Mouse (Mus musculus): ENCODE data around the gene Amy1. TPM values are rescaled to one million over a fixed set of nuclear protein-coding genes. Genes with fewer than 3 reads are reported as not detected.
"Not testable (repeated sequence)": the region's sequence is repeated elsewhere in the genome, so short reads cannot be mapped to it uniquely, and the experiment has no call there.

Gene Amy1
- polyA plus RNA-seq (2015; fragmentation: Nextera tagmentation; extraction: Ambion mirVana) = 14.0 and 17.4 TPM in 2 replicates

- Histone ChIP-seq H3K4me3 (replicated peaks; ENCODE audit: low read length) (no peak within 1 kb of the TSS), H3K9me3 (ENCODE audit: control insufficient read depth, low read length) (no peaks in the 10 kb centered on the region), H3K27ac (ENCODE audit: low read length) (no peak within 1 kb of the TSS), H3K4me2 (ENCODE audit: low read length) (no peak within 1 kb of the TSS), H3K4me1 (replicated peaks; ENCODE audit: control insufficient read depth, insufficient read depth, low read length) (no peaks in the 10 kb centered on the region), H3K9ac (replicated peaks; ENCODE audit: low read depth, low read length) (no peak within 1 kb of the TSS), H3K36me3 (ENCODE audit: control insufficient read depth, insufficient read depth) (peaks cover 15% of the 10 kb centered on the region), H3K27me3 (replicated peaks; ENCODE audit: control insufficient read depth, insufficient read depth, low read length) (no peaks in the 10 kb centered on the region)
- ATAC-seq = no peak
- 94% methylated on average over 2 of the region's 2 CpGs for WGBS
These were observed at the start of gene Amy1 for GRCm38 (mm10) chr3:113606599-113606998. Amy1 (minus strand) TSS chr3:113606699.

- no peak overlapping the region for H3K4me2 ChIP-seq (ENCODE audit: low read length)
- no peaks in the 10 kb centered on the region for H3K4me1 ChIP-seq (replicated peaks; ENCODE audit: control insufficient read depth, insufficient read depth, low read length)
- H3K9ac ChIP-seq (replicated peaks; ENCODE audit: low read depth, low read length) = no peak overlapping the region
- no peak overlapping the region for H3K4me3 ChIP-seq (replicated peaks; ENCODE audit: low read length)
- H3K9me3 ChIP-seq (ENCODE audit: control insufficient read depth, low read length) = no peaks in the 10 kb centered on the region
- no peak for ATAC-seq
- WGBS = 82% methylated on average over 3 of the region's 3 CpGs
- no peak overlapping the region for H3K27ac ChIP-seq (ENCODE audit: low read length)
- no peaks in the 10 kb centered on the region for H3K27me3 ChIP-seq (replicated peaks; ENCODE audit: control insufficient read depth, insufficient read depth, low read length)
- no peaks in the 10 kb centered on the region for H3K36me3 ChIP-seq (ENCODE audit: control insufficient read depth, insufficient read depth)
These were observed 47.8 kb upstream of the Amy1 start for GRCm38 (mm10) chr3:113654335-113654734.

- not testable (repeated sequence) for H3K4me3 ChIP-seq (replicated peaks; ENCODE audit: low read length); H3K36me3 ChIP-seq (ENCODE audit: control insufficient read depth, insufficient read depth); H3K9me3 ChIP-seq (ENCODE audit: control insufficient read depth, low read length); H3K4me1 ChIP-seq (replicated peaks; ENCODE audit: control insufficient read depth, insufficient read depth, low read length); H3K9ac ChIP-seq (replicated peaks; ENCODE audit: low read depth, low read length); H3K4me2 ChIP-seq (ENCODE audit: low read length); H3K27ac ChIP-seq (ENCODE audit: low read length); ATAC-seq; H3K27me3 ChIP-seq (replicated peaks; ENCODE audit: control insufficient read depth, insufficient read depth, low read length)
- 45% methylated on average over 3 of the region's 3 CpGs for WGBS
These were observed 44.9 kb upstream of the Amy1 start for GRCm38 (mm10) chr3:113651386-113651785.

- Histone ChIP-seq H3K36me3 (ENCODE audit: control insufficient read depth, insufficient read depth) (no peaks in the 10 kb centered on the region), H3K9ac (replicated peaks; ENCODE audit: low read depth, low read length) (no peak overlapping the region), H3K27ac (ENCODE audit: low read length) (no peak overlapping the region), H3K27me3 (replicated peaks; ENCODE audit: control insufficient read depth, insufficient read depth, low read length) (no peaks in the 10 kb centered on the region), H3K9me3 (ENCODE audit: control insufficient read depth, low read length) (no peaks in the 10 kb centered on the region), H3K4me1 (replicated peaks; ENCODE audit: control insufficient read depth, insufficient read depth, low read length) (no peaks in the 10 kb centered on the region), H3K4me2 (ENCODE audit: low read length) (no peak overlapping the region), H3K4me3 (replicated peaks; ENCODE audit: low read length) (no peak overlapping the region)
- no peak for ATAC-seq
- WGBS = 96% methylated on average over 1 of the region's 1 CpGs
These were observed 33.0 kb upstream of the Amy1 start for GRCm38 (mm10) chr3:113639545-113639944.

- no peak overlapping the region for H3K27ac ChIP-seq (ENCODE audit: low read length)
- ATAC-seq = no peak
- no peak overlapping the region for H3K4me3 ChIP-seq (replicated peaks; ENCODE audit: low read length)
- no peak overlapping the region for H3K4me2 ChIP-seq (ENCODE audit: low read length)
- H3K36me3 ChIP-seq (ENCODE audit: control insufficient read depth, insufficient read depth) = no peaks in the 10 kb centered on the region
- H3K27me3 ChIP-seq (replicated peaks; ENCODE audit: control insufficient read depth, insufficient read depth, low read length) = no peaks in the 10 kb centered on the region
- no peaks in the 10 kb centered on the region for H3K9me3 ChIP-seq (ENCODE audit: control insufficient read depth, low read length)
- H3K4me1 ChIP-seq (replicated peaks; ENCODE audit: control insufficient read depth, insufficient read depth, low read length) = peaks cover 6% of the 10 kb centered on the region; the same call in 1 of the 2 replicates
- H3K9ac ChIP-seq (replicated peaks; ENCODE audit: low read depth, low read length) = no peak overlapping the region
These were observed 27.7 kb upstream of the Amy1 start for GRCm38 (mm10) chr3:113634220-113634619.

GRCm38 (mm10) chr3:113631611-113632010, 25.1 kb upstream of the Amy1 start:
- Histone ChIP-seq H3K9me3 (ENCODE audit: control insufficient read depth, low read length) (no peaks in the 10 kb centered on the region), H3K4me1 (replicated peaks; ENCODE audit: control insufficient read depth, insufficient read depth, low read length) (peaks cover 6% of the 10 kb centered on the region; the same call in 1 of the 2 replicates), H3K9ac (replicated peaks; ENCODE audit: low read depth, low read length) (no peak overlapping the region), H3K27me3 (replicated peaks; ENCODE audit: control insufficient read depth, insufficient read depth, low read length) (no peaks in the 10 kb centered on the region), H3K27ac (ENCODE audit: low read length) (no peak overlapping the region), H3K4me3 (replicated peaks; ENCODE audit: low read length) (no peak overlapping the region), H3K36me3 (ENCODE audit: control insufficient read depth, insufficient read depth) (no peaks in the 10 kb centered on the region), H3K4me2 (ENCODE audit: low read length) (no peak overlapping the region)
- ATAC-seq = no peak

GRCm38 (mm10) chr3:113630564-113630963, 24.1 kb upstream of the Amy1 start:
- Histone ChIP-seq H3K36me3 (ENCODE audit: control insufficient read depth, insufficient read depth) (no peaks in the 10 kb centered on the region; the same call in 1 of the 2 replicates), H3K27me3 (replicated peaks; ENCODE audit: control insufficient read depth, insufficient read depth, low read length) (no peaks in the 10 kb centered on the region), H3K9me3 (ENCODE audit: control insufficient read depth, low read length) (no peaks in the 10 kb centered on the region), H3K4me1 (replicated peaks; ENCODE audit: control insufficient read depth, insufficient read depth, low read length) (peaks cover 6% of the 10 kb centered on the region; the same call in 1 of the 2 replicates), H3K4me3 (replicated peaks; ENCODE audit: low read length) (peak overlapping the region; percentile 93), H3K9ac (replicated peaks; ENCODE audit: low read depth, low read length) (peak overlapping the region; percentile 95), H3K4me2 (ENCODE audit: low read length) (peak overlapping the region; percentile 63), H3K27ac (ENCODE audit: low read length) (peak overlapping the region; percentile 100)
- ATAC-seq = no peak
- WGBS = 14% methylated on average over 13 of the region's 13 CpGs

GRCm38 (mm10) chr3:113629606-113630359, 23.3 kb upstream of the Amy1 start, which contains the start of gene Rnpc3:
Rnpc3 (minus strand) TSS chr3:113630149.
- peaks cover 6% of the 10 kb centered on the region; the same call in 1 of the 2 replicates for H3K4me1 ChIP-seq (replicated peaks; ENCODE audit: control insufficient read depth, insufficient read depth, low read length)
- peak within 1 kb of the TSS; percentile 95 for H3K9ac ChIP-seq (replicated peaks; ENCODE audit: low read depth, low read length)
- peak within 1 kb of the TSS; percentile 63 for H3K4me2 ChIP-seq (ENCODE audit: low read length)
- peak; percentile 98 for ATAC-seq
- WGBS = under 1% methylated on average over 70 of the region's 70 CpGs
- H3K27ac ChIP-seq (ENCODE audit: low read length) = peak within 1 kb of the TSS; percentile 100
- no peaks in the 10 kb centered on the region for H3K9me3 ChIP-seq (ENCODE audit: control insufficient read depth, low read length)
- no peaks in the 10 kb centered on the region; the same call in 1 of the 2 replicates for H3K36me3 ChIP-seq (ENCODE audit: control insufficient read depth, insufficient read depth)
- peak within 1 kb of the TSS; percentile 93 for H3K4me3 ChIP-seq (replicated peaks; ENCODE audit: low read length)
- no peaks in the 10 kb centered on the region for H3K27me3 ChIP-seq (replicated peaks; ENCODE audit: control insufficient read depth, insufficient read depth, low read length)

- Histone ChIP-seq H3K27me3 (replicated peaks; ENCODE audit: control insufficient read depth, insufficient read depth, low read length) (no peaks in the 10 kb centered on the region), H3K9me3 (ENCODE audit: control insufficient read depth, low read length) (no peaks in the 10 kb centered on the region), H3K27ac (ENCODE audit: low read length) (no peak overlapping the region), H3K9ac (replicated peaks; ENCODE audit: low read depth, low read length) (no peak overlapping the region), H3K4me3 (replicated peaks; ENCODE audit: low read length) (no peak overlapping the region), H3K36me3 (ENCODE audit: control insufficient read depth, insufficient read depth) (no peaks in the 10 kb centered on the region; the same call in 1 of the 2 replicates), H3K4me1 (replicated peaks; ENCODE audit: control insufficient read depth, insufficient read depth, low read length) (no peaks in the 10 kb centered on the region), H3K4me2 (ENCODE audit: low read length) (no peak overlapping the region)
- WGBS = 20% methylated on average over 1 of the region's 1 CpGs
- no peak for ATAC-seq
These were observed 15.7 kb downstream of the Amy1 start for GRCm38 (mm10) chr3:113590844-113591243.

Data from forebrain, embryonic 16.5 days (tissue).